Mouse (Mus musculus) neutrophil, adult 65 days (primary cell): ENCODE measurements around the gene Evc. TPM values are rescaled to one million over a fixed set of nuclear protein-coding genes. Genes with fewer than 3 reads are reported as not detected.

ENCODE experiments used
- total RNA-seq: library from RNA; stranded (reverse); gene quantifications from 2 replicates; pipeline ENCODE4 v1.2.4, GENCODE M21; 2023

Evc gene
- 0.09 TPM in 1 of 2 replicates, not detected in the other for total RNA-seq

GRCm38 (mm10) chr5:37336485-37337105, at the start of gene Evc:
Evc (minus strand) TSS chr5:37336894.

GRCm38 (mm10) chr5:37338288-37338687, 1.6 kb upstream of the Evc start, which contains the start of gene Evc2:
Evc2 (plus strand) TSS chr5:37338499.

GRCm38 (mm10) chr5:37241651-37242151, 95.0 kb downstream of the Evc start, which contains the start of gene Crmp1:
Crmp1 (plus strand) TSS chr5:37241940.

Other genes starting within 250 kb of the Evc start
- not detected in 2 replicates for gene Crmp1, start 95.0 kb downstream of the Evc start, total RNA-seq
- not detected in 2 replicates for gene Evc2, start 1.6 kb upstream of the Evc start, total RNA-seq